Mouse (Mus musculus): ENCODE results near the gene Dstyk.

GRCm38 (mm10) chr1:132371298-132372081, 45.9 kb upstream of the Dstyk start:
- no peak for TF ChIP-seq USF1 (IDR thresholded peaks at IDR 0.05; ENCODE audit: low read depth)
- no peak for TF ChIP-seq POLR2A (IDR thresholded peaks at IDR 0.05; ENCODE audit: insufficient read length, low read depth)
- no peak for TF ChIP-seq TCF12 (IDR thresholded peaks at IDR 0.05; ENCODE audit: insufficient read depth, poor library complexity, severe bottlenecking)
- no peak for TF ChIP-seq SRF (IDR thresholded peaks at IDR 0.05; ENCODE audit: control insufficient read depth, insufficient read length, low read depth)
- TF ChIP-seq CEBPB (IDR thresholded peaks at IDR 0.05; ENCODE audit: insufficient read depth, poor library complexity, severe bottlenecking): no peak
- TF ChIP-seq E2F4 (IDR thresholded peaks at IDR 0.05; ENCODE audit: insufficient read depth): no peak
- no peak for TF ChIP-seq MAX (IDR thresholded peaks at IDR 0.05; ENCODE audit: low read depth)

Measured in myocyte (in vitro differentiated cells).